Mouse (Mus musculus) hindbrain, embryonic 13.5 days (tissue): ENCODE results near the gene Wdr83os. TPM values are rescaled to one million over a fixed set of nuclear protein-coding genes. Genes with fewer than 3 reads are reported as not detected.
"Not testable (repeated sequence)": the region's sequence is repeated elsewhere in the genome, so short reads cannot be mapped to it uniquely, and the experiment has no call there.

Experiments used
- ATAC-seq: fragments of 200-750 bp; cut with Nextera tagmentation; 2 replicates; pipeline ENCODE4 v1.8.0; 2017; ENCODE audit warnings: moderate TSS enrichment; ENCODE audit not compliant: low FRiP score
- H3K27ac ChIP-seq: fragments of 300-500 bp; sonication (generic); 2 replicates; pipeline ENCODE4 v1.5.1; 2015; ENCODE audit warnings: inconsistent platforms, mild to moderate bottlenecking, moderate library complexity
- H3K27me3 ChIP-seq: fragments of 300-500 bp; sonication (generic); 2 replicates; pipeline ENCODE4 v1.6.1; 2015; ENCODE audit warnings: mild to moderate bottlenecking, inconsistent platforms
- H3K36me3 ChIP-seq: fragments of 300-500 bp; sonication (generic); 2 replicates; pipeline ENCODE4 v1.6.1; 2015; ENCODE audit warnings: mild to moderate bottlenecking, inconsistent platforms
- H3K4me1 ChIP-seq: fragments of 300-500 bp; sonication (generic); replicated peaks from 2 replicates; pipeline ENCODE4 v1.6.1; 2015; ENCODE audit warnings: inconsistent platforms
- H3K4me2 ChIP-seq: fragments of 300-500 bp; sonication (generic); 2 replicates; pipeline ENCODE4 v1.6.1; 2015; ENCODE audit warnings: inconsistent platforms, mild to moderate bottlenecking, moderate library complexity
- H3K4me3 ChIP-seq: fragments of 300-500 bp; sonication (generic); 2 replicates; pipeline ENCODE4 v1.5.1; 2015; ENCODE audit warnings: mild to moderate bottlenecking, inconsistent platforms
- H3K9ac ChIP-seq: fragments of 300-500 bp; sonication (generic); 2 replicates; pipeline ENCODE4 v1.6.1; 2015; ENCODE audit warnings: mild to moderate bottlenecking, inconsistent platforms
- H3K9me3 ChIP-seq: fragments of 300-500 bp; sonication (generic); 2 replicates; pipeline ENCODE4 v1.6.1; 2016; ENCODE audit warnings: inconsistent platforms
- WGBS: fragments of 180-500 bp; shearing (Covaris S2); methylation state at CpG from one replicate; pipeline ENCODE4 v1.1.7; 2015; 5-methylcytosine and 5-hydroxymethylcytosine counted together
- polyA plus RNA-seq: library from polyadenylated mRNA; unstranded; fragments of >200 nt; fragmentation: Nextera tagmentation; extraction: Ambion mirVana; gene quantifications from 2 replicates; pipeline ENCODE4 v1.2.1, GENCODE M21; 2015

Gene Wdr83os
- polyA plus RNA-seq, 1 experiment from 2014 or later = 112 TPM

DNA sequence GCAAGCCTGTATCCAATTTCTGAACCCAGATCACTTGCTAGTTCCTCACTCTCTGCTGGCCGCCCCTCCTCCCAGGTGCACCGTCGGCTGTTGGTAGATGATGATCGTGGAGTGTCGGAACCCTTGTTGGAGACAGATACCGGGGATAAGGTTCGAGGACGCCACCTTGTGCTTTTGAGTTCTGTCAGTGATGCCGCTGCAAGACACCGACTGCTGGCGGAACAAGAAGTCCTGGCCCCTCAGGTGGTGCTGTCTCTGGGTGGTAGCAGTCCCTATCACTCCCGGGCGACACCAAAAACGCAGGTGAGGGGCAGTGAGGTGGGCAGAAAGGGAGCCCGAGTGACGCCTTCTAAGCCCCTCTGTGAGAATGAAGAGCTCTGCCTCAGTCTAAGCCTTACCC is 15.7 kb downstream of the Wdr83os start:
- no peaks in the 10 kb centered on the region for H3K9me3 ChIP-seq
- no peaks in the 10 kb centered on the region for H3K4me1 ChIP-seq
- H3K4me2 ChIP-seq = no peak overlapping the region
- WGBS = 95% methylated on average over 16 of the region's 16 CpGs
- H3K36me3 ChIP-seq = peaks cover 65% of the 10 kb centered on the region
- no peak overlapping the region for H3K27ac ChIP-seq
- no peak for ATAC-seq
- no peaks in the 10 kb centered on the region for H3K27me3 ChIP-seq
- H3K9ac ChIP-seq = no peak overlapping the region
- no peak overlapping the region for H3K4me3 ChIP-seq

GRCm38 (mm10) chr8:85096850-85097249 is 16.3 kb downstream of the Wdr83os start:
- no peak overlapping the region for H3K9ac ChIP-seq
- peaks cover 58% of the 10 kb centered on the region for H3K36me3 ChIP-seq
- no peaks in the 10 kb centered on the region for H3K4me1 ChIP-seq
- 93% methylated on average over 4 of the region's 4 CpGs for WGBS
- no peak overlapping the region for H3K4me2 ChIP-seq
- no peaks in the 10 kb centered on the region for H3K9me3 ChIP-seq
- no peak overlapping the region for H3K4me3 ChIP-seq
- H3K27me3 ChIP-seq = no peaks in the 10 kb centered on the region
- H3K27ac ChIP-seq = no peak overlapping the region
- ATAC-seq = no peak

- Histone ChIP-seq H3K27me3 (no peaks in the 10 kb centered on the region), H3K36me3 (peaks cover 39% of the 10 kb centered on the region), H3K4me2 (no peak overlapping the region), H3K9ac (no peak overlapping the region), H3K4me1 (no peaks in the 10 kb centered on the region), H3K27ac (no peak overlapping the region), H3K9me3 (no peaks in the 10 kb centered on the region), H3K4me3 (no peak overlapping the region)
- ATAC-seq = no peak
- WGBS = 86% methylated on average over 4 of the region's 4 CpGs
These were observed 19.6 kb downstream of the Wdr83os start for GRCm38 (mm10) chr8:85100076-85100665.

- H3K27ac ChIP-seq = no peak overlapping the region
- H3K36me3 ChIP-seq = peaks cover 37% of the 10 kb centered on the region
- ATAC-seq = no peak
- no peak overlapping the region for H3K4me2 ChIP-seq
- WGBS = 97% methylated on average over 10 of the region's 10 CpGs
- no peak overlapping the region for H3K9ac ChIP-seq
- H3K9me3 ChIP-seq = no peaks in the 10 kb centered on the region
- H3K4me3 ChIP-seq = no peak overlapping the region
- no peaks in the 10 kb centered on the region for H3K4me1 ChIP-seq
- no peaks in the 10 kb centered on the region for H3K27me3 ChIP-seq
These were observed 32.7 kb downstream of the Wdr83os start for GRCm38 (mm10) chr8:85113241-85113640.

DNA sequence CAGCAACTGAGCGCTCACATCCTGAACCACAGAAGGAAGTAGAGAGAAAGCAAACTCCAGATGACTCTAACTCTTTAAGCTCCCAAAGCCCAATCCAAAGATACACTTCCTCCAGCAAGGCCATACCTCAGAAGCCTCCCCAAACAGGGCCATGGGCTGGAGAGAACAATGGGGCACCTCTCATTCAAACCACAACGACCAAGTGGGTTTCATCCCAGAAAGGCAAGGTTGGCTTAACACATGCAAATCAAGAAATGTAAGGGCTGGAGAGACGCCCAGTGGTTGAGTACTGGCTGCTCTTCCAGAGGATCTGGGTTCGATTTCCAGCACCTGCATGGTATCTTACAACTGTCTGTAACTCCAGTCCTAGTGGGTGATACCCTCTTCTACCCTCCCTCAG is 35.0 kb downstream of the Wdr83os start:
- Histone ChIP-seq H3K27me3 (no peaks in the 10 kb centered on the region), H3K9ac (no peak overlapping the region), H3K27ac (no peak overlapping the region), H3K4me2 (no peak overlapping the region), H3K36me3 (peaks cover 19% of the 10 kb centered on the region), H3K4me3 (no peak overlapping the region), H3K4me1 (peaks cover 7% of the 10 kb centered on the region), H3K9me3 (no peaks in the 10 kb centered on the region)
- WGBS = 73% methylated on average over 4 of the region's 4 CpGs
- no peak for ATAC-seq

DNA sequence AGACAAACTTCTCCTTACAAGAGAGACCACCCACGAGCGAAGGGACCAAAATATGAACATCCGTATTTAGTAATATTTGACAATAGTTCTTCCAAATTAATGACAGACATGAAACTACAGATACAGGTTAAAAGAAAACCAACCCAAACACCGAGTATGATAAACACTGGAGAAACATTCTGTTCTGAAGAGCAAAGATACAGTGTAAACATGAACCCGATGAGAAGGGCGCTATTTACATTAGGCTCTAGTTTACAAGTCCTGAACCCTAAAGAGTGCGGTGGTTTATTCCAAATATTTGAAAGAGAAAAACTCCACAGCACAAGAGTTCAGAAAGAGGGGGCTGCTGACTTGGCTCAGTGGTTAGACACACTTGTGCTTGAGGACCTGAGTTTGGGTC is 36.4 kb downstream of the Wdr83os start:
- H3K27ac ChIP-seq = no peak overlapping the region
- H3K9me3 ChIP-seq = no peaks in the 10 kb centered on the region
- no peak overlapping the region for H3K4me3 ChIP-seq
- peaks cover 7% of the 10 kb centered on the region for H3K4me1 ChIP-seq
- H3K36me3 ChIP-seq = peaks cover 4% of the 10 kb centered on the region
- H3K9ac ChIP-seq = no peak overlapping the region
- no peaks in the 10 kb centered on the region for H3K27me3 ChIP-seq
- WGBS = 93% methylated on average over 7 of the region's 7 CpGs
- no peak for ATAC-seq
- H3K4me2 ChIP-seq = no peak overlapping the region

DNA sequence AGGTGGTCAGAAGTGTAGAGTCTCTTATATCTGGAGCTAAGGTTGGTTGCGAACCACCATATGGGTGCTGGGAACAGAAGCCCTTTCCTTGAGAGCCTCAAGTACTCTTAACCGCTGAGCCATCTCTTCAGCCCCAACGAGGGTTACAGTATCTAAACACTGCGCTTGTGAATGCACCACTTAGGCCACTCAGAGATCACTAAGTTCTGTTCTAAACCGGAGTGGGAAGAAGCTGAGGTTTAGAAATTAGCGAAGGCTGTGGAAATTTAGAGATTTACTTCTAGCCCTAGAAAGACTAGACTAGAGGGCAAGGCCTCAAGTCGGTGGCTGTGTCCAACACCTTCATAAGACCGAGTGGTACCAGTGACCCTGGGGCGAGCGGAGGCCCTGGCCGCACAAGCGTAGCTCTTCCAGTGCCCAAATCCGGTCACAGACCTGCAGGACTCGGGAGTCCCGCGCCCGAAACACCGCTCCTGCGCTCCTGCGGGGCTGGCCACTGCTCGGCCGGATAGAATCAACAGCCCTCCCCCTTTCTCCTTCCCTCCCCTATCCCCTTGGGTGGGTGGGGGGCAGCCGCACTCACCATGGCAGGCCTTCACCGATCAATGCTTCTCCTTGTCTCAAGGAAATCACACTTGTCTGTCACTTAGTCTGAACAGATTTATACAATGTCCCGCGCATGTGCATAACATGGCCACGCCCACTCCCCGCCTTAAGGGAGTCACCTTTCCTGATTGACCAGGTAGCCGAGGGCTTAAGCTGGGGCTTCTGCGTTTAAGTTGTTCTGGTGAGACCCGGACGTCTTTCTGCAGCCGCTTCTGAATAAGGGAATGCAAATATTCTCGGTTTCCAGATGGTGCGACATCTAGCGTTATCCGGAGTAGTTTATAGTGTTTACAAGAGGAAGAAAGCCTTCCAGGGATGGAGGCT is 38.8 kb downstream of the Wdr83os start:
- Histone ChIP-seq H3K4me1 (peaks cover 7% of the 10 kb centered on the region), H3K4me2 (peak overlapping the region; percentile 74)
- 8% methylated on average over 37 of the region's 37 CpGs for WGBS

DNA sequence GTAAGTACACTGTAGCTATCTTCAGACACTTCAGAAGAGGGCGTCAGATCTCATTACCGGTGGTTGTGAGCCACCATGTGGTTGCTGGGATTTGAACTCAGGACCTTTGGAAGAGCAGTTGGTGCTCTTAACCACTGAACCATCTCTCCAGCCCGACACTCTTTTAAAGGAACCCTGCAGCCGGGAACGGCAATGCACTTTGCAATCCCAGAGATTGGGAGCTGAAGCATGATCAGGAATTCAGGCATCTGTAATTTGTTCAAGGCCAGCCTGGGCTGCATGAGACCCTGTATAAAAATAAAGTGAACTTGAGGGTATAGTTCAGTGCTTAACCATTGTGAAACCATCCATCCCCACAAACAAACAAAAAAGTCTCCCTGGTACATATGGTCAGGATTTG is 39.7 kb downstream of the Wdr83os start:
- ATAC-seq = not testable (repeated sequence)

More for the DNA sequence above, 38.8 kb downstream of the Wdr83os start:
- Histone ChIP-seq H3K36me3 (no peaks in the 10 kb centered on the region; the same call in 1 of the 2 replicates), H3K9me3 (no peaks in the 10 kb centered on the region), H3K4me3 (peak overlapping the region; percentile 64), H3K27ac (peak overlapping the region; percentile 72), H3K9ac (peak overlapping the region; percentile 82), H3K27me3 (0 out of 2 replicates have a peak, but pooled peaks cover 2% of the 10 kb centered on the region)
- peak; percentile 91 for ATAC-seq

DNA sequence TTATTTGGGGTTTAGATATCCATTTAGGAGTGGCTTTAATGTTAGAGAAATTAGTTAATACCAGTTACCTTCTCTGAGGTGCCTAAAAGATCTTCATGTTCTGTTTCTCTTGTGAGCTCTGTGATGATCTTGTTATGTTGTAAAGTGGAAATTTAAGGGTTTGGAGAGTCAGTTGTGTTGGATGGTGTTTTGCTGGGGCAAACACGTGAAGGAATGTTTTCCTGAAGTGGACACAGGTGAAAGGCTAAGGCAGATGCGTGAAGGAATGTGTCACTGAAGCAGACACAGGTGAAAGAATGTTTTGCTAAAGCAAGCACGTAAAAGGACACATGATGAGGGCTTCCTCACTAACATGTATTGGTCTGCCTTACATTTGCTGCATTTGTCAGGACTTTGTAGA is 42.5 kb downstream of the Wdr83os start, which contains the start of gene Zfp791:
Gene Zfp791 (minus strand): TSS at position 101 of the 400 bp plus-strand sequence.
- ATAC-seq = no peak

More for the DNA sequence above, 39.7 kb downstream of the Wdr83os start:
- H3K36me3 ChIP-seq, H3K4me2 ChIP-seq, H3K27me3 ChIP-seq, H3K9me3 ChIP-seq, H3K27ac ChIP-seq, H3K4me1 ChIP-seq, H3K4me3 ChIP-seq, H3K9ac ChIP-seq: not testable (repeated sequence)
- 77% methylated on average over 5 of the region's 5 CpGs for WGBS

GRCm38 (mm10) chr8:85123691-85124090 is 43.2 kb downstream of the Wdr83os start:
- Histone ChIP-seq H3K9ac (no peak overlapping the region), H3K4me3 (no peak overlapping the region), H3K27me3 (0 out of 2 replicates have a peak, but pooled peaks cover 2% of the 10 kb centered on the region), H3K27ac (no peak overlapping the region), H3K4me1 (peaks cover 5% of the 10 kb centered on the region), H3K4me2 (no peak overlapping the region), H3K36me3 (no peaks in the 10 kb centered on the region), H3K9me3 (no peaks in the 10 kb centered on the region)
- no peak for ATAC-seq
- 91% methylated on average over 8 of the region's 8 CpGs for WGBS

More for the DNA sequence above, 42.5 kb downstream of the Wdr83os start, which contains the start of gene Zfp791:
- 86% methylated on average over 3 of the region's 3 CpGs for WGBS
- H3K27me3 ChIP-seq = 0 out of 2 replicates have a peak, but pooled peaks cover 2% of the 10 kb centered on the region
- H3K9me3 ChIP-seq = no peaks in the 10 kb centered on the region
- H3K9ac ChIP-seq = no peak within 1 kb of the TSS
- peaks cover 7% of the 10 kb centered on the region for H3K4me1 ChIP-seq
- H3K4me3 ChIP-seq = no peak within 1 kb of the TSS
- no peaks in the 10 kb centered on the region for H3K36me3 ChIP-seq
- no peak within 1 kb of the TSS for H3K4me2 ChIP-seq
- no peak within 1 kb of the TSS for H3K27ac ChIP-seq
